Mouse (Mus musculus) intestine, embryonic 14.5 days (tissue): Measurements from ENCODE around the gene Naxd. TPM values are rescaled to one million over a fixed set of nuclear protein-coding genes. Genes with fewer than 3 reads are reported as not detected.

Experiments
- ATAC-seq: fragments of 200-750 bp; cut with Nextera tagmentation; replicated peaks from 2 replicates; pipeline ENCODE4 v1.8.0; 2017; ENCODE audit warnings: low read depth, moderate number of reproducible peaks, moderate TSS enrichment, moderate library complexity; ENCODE audit not compliant: low FRiP score, low TSS enrichment
- DNase-seq: peaks from one replicate; pipeline ENCODE4 v3.0.0-alpha.2; 2018; ENCODE audit warnings: low spot score
- H3K27ac ChIP-seq: fragments of 300-500 bp; sonication (generic); 2 replicates; pipeline ENCODE4 v1.5.1; 2014; ENCODE audit warnings: low read depth, mild to moderate bottlenecking, control low read depth
- H3K27me3 ChIP-seq: fragments of 300-500 bp; sonication (generic); replicated peaks from 2 replicates; pipeline ENCODE4 v1.6.1; 2014; ENCODE audit warnings: low read length, control low read depth; ENCODE audit not compliant: control insufficient read depth, insufficient read depth
- H3K36me3 ChIP-seq: fragments of 300-500 bp; sonication (generic); 2 replicates; pipeline ENCODE4 v1.6.1; 2014; ENCODE audit warnings: low read length, control low read depth; ENCODE audit not compliant: control insufficient read depth, insufficient read depth
- H3K4me1 ChIP-seq: fragments of 300-500 bp; sonication (generic); replicated peaks from 2 replicates; pipeline ENCODE4 v1.6.1; 2014; ENCODE audit warnings: low read length, control low read depth, mixed read lengths; ENCODE audit not compliant: control insufficient read depth, insufficient read depth
- H3K4me2 ChIP-seq: fragments of 300-500 bp; sonication (generic); 2 replicates; pipeline ENCODE4 v1.6.1; 2014; ENCODE audit warnings: low read length
- H3K4me3 ChIP-seq: fragments of 300-500 bp; sonication (generic); 2 replicates; pipeline ENCODE4 v1.5.1; 2014; ENCODE audit warnings: low read depth, low read length, control low read depth, mixed read lengths
- H3K9ac ChIP-seq: fragments of 300-500 bp; sonication (generic); 2 replicates; pipeline ENCODE4 v1.6.1; 2014; ENCODE audit warnings: mild to moderate bottlenecking, low read length
- H3K9me3 ChIP-seq: fragments of 300-500 bp; sonication (generic); 2 replicates; pipeline ENCODE4 v1.6.1; 2016; ENCODE audit warnings: low read length, control low read depth; ENCODE audit not compliant: control insufficient read depth
- WGBS: fragments of 180-500 bp; shearing (Covaris S2); extraction: QIAGEN DNeasy Blood & Tissue Kit; methylation state at CpG from one replicate; pipeline ENCODE4 v1.1.7; 2014; 5-methylcytosine and 5-hydroxymethylcytosine counted together
- polyA plus RNA-seq: library from polyadenylated mRNA; unstranded; fragments of >200 nt; fragmentation: Nextera tagmentation; extraction: Ambion mirVana; gene quantifications from 2 replicates; pipeline ENCODE4 v1.2.1, GENCODE M21; 2014

The Naxd gene
- polyA plus RNA-seq, 1 experiment from 2014 or later, result 109 TPM

DNA sequence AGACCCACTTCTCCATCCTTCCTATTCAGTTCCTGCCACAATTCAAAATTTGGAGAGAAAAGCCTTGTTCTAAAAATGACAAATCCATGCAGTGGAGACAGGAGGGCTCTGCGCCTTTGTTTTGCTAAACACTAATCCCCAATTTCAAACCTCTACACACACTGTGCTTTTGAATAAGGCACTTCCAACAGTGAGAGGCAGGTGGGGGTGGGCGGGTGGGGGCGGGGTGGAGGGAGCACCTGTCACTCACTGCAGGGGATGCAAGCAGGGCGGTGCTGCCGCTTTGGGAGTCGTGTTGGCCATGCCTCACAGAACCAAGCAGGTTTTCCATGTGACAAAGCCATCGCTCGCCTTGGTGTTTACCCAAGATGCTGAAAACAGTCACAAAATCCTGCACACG lies 37.2 kb downstream of the Naxd start:
- ATAC-seq (no peak), DNase-seq (no peak)
- Histone ChIP-seq H3K4me3 (no peak overlapping the region), H3K36me3 (peaks cover 51% of the 10 kb centered on the region), H3K9me3 (no peaks in the 10 kb centered on the region), H3K4me2 (no peak overlapping the region), H3K27ac (no peak overlapping the region), H3K9ac (no peak overlapping the region), H3K27me3 (no peaks in the 10 kb centered on the region), H3K4me1 (no peaks in the 10 kb centered on the region)
- 55% methylated on average over 9 of the region's 9 CpGs for WGBS

GRCm38 (mm10) chr8:11539049-11539448 lies 41.7 kb downstream of the Naxd start:
- Histone ChIP-seq H3K4me3 (no peak overlapping the region), H3K9ac (no peak overlapping the region), H3K27me3 (no peaks in the 10 kb centered on the region), H3K36me3 (peaks cover 62% of the 10 kb centered on the region), H3K4me2 (no peak overlapping the region), H3K27ac (no peak overlapping the region), H3K9me3 (no peaks in the 10 kb centered on the region), H3K4me1 (no peaks in the 10 kb centered on the region)
- DNase-seq (no peak), ATAC-seq (no peak)
- WGBS, result 93% methylated on average over 4 of the region's 4 CpGs

GRCm38 (mm10) chr8:11540182-11540581 lies 42.9 kb downstream of the Naxd start:
- no peak overlapping the region for H3K27ac ChIP-seq
- no peak overlapping the region for H3K4me3 ChIP-seq
- peaks cover 55% of the 10 kb centered on the region for H3K36me3 ChIP-seq
- no peaks in the 10 kb centered on the region for H3K9me3 ChIP-seq
- H3K9ac ChIP-seq, result no peak overlapping the region
- H3K27me3 ChIP-seq, result no peaks in the 10 kb centered on the region
- H3K4me1 ChIP-seq, result no peaks in the 10 kb centered on the region
- no peak for DNase-seq
- WGBS, result 92% methylated on average over 8 of the region's 8 CpGs
- no peak for ATAC-seq
- H3K4me2 ChIP-seq, result no peak overlapping the region

- no peak overlapping the region for H3K4me2 ChIP-seq
- H3K36me3 ChIP-seq, result peaks cover 55% of the 10 kb centered on the region
- no peaks in the 10 kb centered on the region for H3K9me3 ChIP-seq
- no peaks in the 10 kb centered on the region for H3K4me1 ChIP-seq
- DNase-seq (no peak), ATAC-seq (no peak)
- no peak overlapping the region for H3K27ac ChIP-seq
- no peak overlapping the region for H3K9ac ChIP-seq
- no peaks in the 10 kb centered on the region for H3K27me3 ChIP-seq
- H3K4me3 ChIP-seq, result no peak overlapping the region
- WGBS, result 94% methylated on average over 12 of the region's 12 CpGs
Measured at GRCm38 (mm10) chr8:11542031-11542430, 44.7 kb downstream of the Naxd start.

GRCm38 (mm10) chr8:11542866-11543265 lies 45.6 kb downstream of the Naxd start:
- peaks cover 57% of the 10 kb centered on the region for H3K36me3 ChIP-seq

DNA sequence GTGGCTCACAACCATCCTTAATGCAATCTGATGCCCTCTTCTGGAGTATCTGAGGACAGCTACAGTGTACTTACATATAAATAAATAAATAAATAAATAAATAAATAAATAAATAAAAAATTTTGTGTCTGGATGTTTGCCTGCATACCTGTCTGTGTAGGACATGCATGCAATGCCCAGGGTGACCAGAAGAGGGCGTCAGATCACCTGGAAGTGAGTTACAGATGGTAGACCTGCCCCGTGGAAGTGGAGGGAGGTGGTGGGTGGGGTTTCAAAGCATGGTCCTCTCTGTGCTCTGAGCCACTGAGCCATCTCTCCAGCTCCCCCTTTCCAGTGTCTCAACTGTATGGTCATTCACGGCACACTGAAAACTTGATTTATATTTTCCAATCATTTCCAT lies 47.1 kb downstream of the Naxd start:
- Histone ChIP-seq H3K9ac (no peak overlapping the region), H3K27ac (no peak overlapping the region), H3K4me2 (no peak overlapping the region), H3K36me3 (peaks cover 48% of the 10 kb centered on the region), H3K27me3 (no peaks in the 10 kb centered on the region), H3K4me1 (0 out of 2 replicates have a peak, but pooled peaks cover under 1% of the 10 kb centered on the region), H3K9me3 (no peaks in the 10 kb centered on the region), H3K4me3 (no peak overlapping the region)
- peak; percentile 60 for DNase-seq
- WGBS, result 46% methylated on average over 3 of the region's 3 CpGs
- no peak for ATAC-seq

More at GRCm38 (mm10) chr8:11542866-11543265, 45.6 kb downstream of the Naxd start:
- ATAC-seq (no peak), DNase-seq (no peak)
- Histone ChIP-seq H3K27ac (no peak overlapping the region), H3K9me3 (no peaks in the 10 kb centered on the region), H3K4me1 (no peaks in the 10 kb centered on the region), H3K4me3 (no peak overlapping the region), H3K4me2 (no peak overlapping the region), H3K27me3 (no peaks in the 10 kb centered on the region), H3K9ac (no peak overlapping the region)
- 83% methylated on average over 4 of the region's 4 CpGs for WGBS

- DNase-seq, result no peak
Measured at GRCm38 (mm10) chr8:11547063-11547462, 49.8 kb downstream of the Naxd start.

GRCm38 (mm10) chr8:11549706-11550105 lies 52.4 kb downstream of the Naxd start:
- WGBS, result 28% methylated on average over 7 of the region's 7 CpGs
- Histone ChIP-seq H3K9me3 (no peaks in the 10 kb centered on the region), H3K4me2 (peak overlapping the region; percentile 55), H3K4me3 (peak overlapping the region; percentile 81), H3K9ac (peak overlapping the region; percentile 75), H3K27me3 (no peaks in the 10 kb centered on the region), H3K27ac (peak overlapping the region; percentile 84), H3K4me1 (peaks cover 17% of the 10 kb centered on the region), H3K36me3 (peaks cover 15% of the 10 kb centered on the region; the same call in 1 of the 2 replicates)
- peak; percentile 79 for DNase-seq
- ATAC-seq, result no peak

More at GRCm38 (mm10) chr8:11547063-11547462, 49.8 kb downstream of the Naxd start:
- Histone ChIP-seq H3K9me3 (no peaks in the 10 kb centered on the region), H3K4me2 (no peak overlapping the region), H3K27me3 (no peaks in the 10 kb centered on the region), H3K4me3 (no peak overlapping the region), H3K36me3 (peaks cover 26% of the 10 kb centered on the region; the same call in 1 of the 2 replicates), H3K9ac (no peak overlapping the region), H3K27ac (no peak overlapping the region), H3K4me1 (peaks cover 6% of the 10 kb centered on the region)
- no peak for ATAC-seq
- WGBS, result 70% methylated on average over 6 of the region's 6 CpGs

- peak; percentile 92 for DNase-seq
- Histone ChIP-seq H3K9me3 (no peaks in the 10 kb centered on the region), H3K4me2 (peak within 1 kb of the TSS; percentile 55), H3K27ac (peak within 1 kb of the TSS; percentile 84), H3K36me3 (peaks cover 13% of the 10 kb centered on the region; the same call in 1 of the 2 replicates), H3K27me3 (no peaks in the 10 kb centered on the region), H3K9ac (peak within 1 kb of the TSS; percentile 75), H3K4me3 (peak within 1 kb of the TSS; percentile 81), H3K4me1 (peaks cover 17% of the 10 kb centered on the region)
- peak; percentile 77 for ATAC-seq
- under 1% methylated on average over 53 of the region's 53 CpGs for WGBS
Measured at GRCm38 (mm10) chr8:11550281-11550948, 53.1 kb downstream of the Naxd start, which contains the start of gene Cars2. Gene Cars2 (minus strand): TSS chr8:11550783.
